Comparison of ENCODE assay signal across 36 mouse cellular contexts in genomic region chr13:8365523-8365922, GRCm38 (mm10).
"Had no signal": no experiment of that assay in that cellular context is flagged by ENCODE, and none has a peak within 500 bp of the region (broad histone marks: within the 10 kb centered on the region; RNA-seq: fewer than 3 reads in every experiment).

No protein-coding gene starts in this region.

- ATAC-seq: hindbrain, embryonic 16.5 days; hindbrain, postnatal 0 days; inflammation-experienced regulatory T-cells, adult 6 months; intestine, embryonic 15.5 days; intestine, embryonic 16.5 days; intestine, postnatal 0 days had no signal

- H3K4me3 ChIP-seq: heart, adult 2 months; heart, embryonic 10.5 days; heart, embryonic 12.5 days; heart, embryonic 13.5 days; heart, embryonic 15.5 days; hindbrain, embryonic 10.5 days; hindbrain, embryonic 12.5 days; hindbrain, embryonic 13.5 days; hindbrain, embryonic 15.5 days; intestine, embryonic 15.5 days; kidney, embryonic 15.5 days; layer of hippocampus, adult 2 months had no signal

- H3K4me2 ChIP-seq: heart, embryonic 11.5 days; heart, embryonic 12.5 days; heart, embryonic 13.5 days; heart, embryonic 15.5 days; hindbrain, embryonic 12.5 days; hindbrain, embryonic 13.5 days; hindbrain, embryonic 14.5 days; hindbrain, embryonic 15.5 days; intestine, embryonic 15.5 days; kidney, embryonic 15.5 days had no signal

- H3K27ac ChIP-seq: heart, adult 2 months; heart, embryonic 10.5 days; heart, embryonic 13.5 days; heart, embryonic 15.5 days; hindbrain, embryonic 10.5 days; hindbrain, embryonic 12.5 days; hindbrain, embryonic 13.5 days; hindbrain, embryonic 14.5 days; hindbrain, embryonic 15.5 days; hindbrain, postnatal 0 days; intestine, embryonic 15.5 days; kidney, embryonic 15.5 days; kidney, postnatal 0 days; layer of hippocampus, adult 2 months had no signal

- H3K4me1 ChIP-seq: heart, embryonic 10.5 days; heart, embryonic 12.5 days; heart, embryonic 13.5 days; heart, embryonic 15.5 days; hindbrain, embryonic 10.5 days; hindbrain, embryonic 15.5 days; intestine, embryonic 15.5 days; kidney, embryonic 15.5 days had no signal

- H3K36me3 ChIP-seq: heart, embryonic 10.5 days; heart, embryonic 12.5 days; heart, embryonic 13.5 days; heart, embryonic 15.5 days; hindbrain, embryonic 10.5 days; hindbrain, embryonic 12.5 days; hindbrain, embryonic 13.5 days; hindbrain, embryonic 15.5 days; intestine, embryonic 15.5 days; kidney, embryonic 15.5 days had no signal

- H3K9ac ChIP-seq: heart, embryonic 12.5 days; heart, embryonic 13.5 days; heart, embryonic 15.5 days; hindbrain, embryonic 12.5 days; hindbrain, embryonic 13.5 days; hindbrain, embryonic 14.5 days; hindbrain, embryonic 15.5 days; intestine, embryonic 15.5 days; kidney, embryonic 15.5 days had no signal

- DNase-seq: heart, adult 18-20 months; heart, adult 2 months; heart, postnatal 10 days; heart, postnatal 14 days; heart, postnatal 36 days; heart, postnatal 4 days; kidney, adult 11 months; kidney, adult 18-20 months; kidney, adult 2 months; kidney, adult 8-10 months; kidney, adult 9 months; kidney, postnatal 10 days; kidney, postnatal 14 days; kidney, postnatal 25 days; kidney, postnatal 36 days; kidney, postnatal 4 days; layer of hippocampus, adult 9-11 months had no signal

- H3K9me3 ChIP-seq: heart, embryonic 10.5 days; heart, embryonic 12.5 days; heart, embryonic 13.5 days; heart, embryonic 15.5 days; hindbrain, embryonic 10.5 days; hindbrain, embryonic 12.5 days; hindbrain, embryonic 13.5 days; hindbrain, embryonic 15.5 days; intestine, embryonic 15.5 days; kidney, embryonic 15.5 days had no signal

- H3K27me3 ChIP-seq: heart, embryonic 12.5 days; heart, embryonic 13.5 days; heart, embryonic 15.5 days; hindbrain, embryonic 12.5 days; hindbrain, embryonic 13.5 days; hindbrain, embryonic 15.5 days; intestine, embryonic 15.5 days; kidney, embryonic 15.5 days had no signal
